Mouse (Mus musculus) lung, embryonic 16.5 days (tissue): ENCODE data around the gene Myom1. TPM values are rescaled to one million over a fixed set of nuclear protein-coding genes. Genes with fewer than 3 reads are reported as not detected.

ENCODE experiments used
- ATAC-seq: fragments of 200-750 bp; cut with Nextera tagmentation; 2 replicates; pipeline ENCODE4 v1.8.0; 2017; ENCODE audit warnings: low read depth, mild to moderate bottlenecking, moderate library complexity
- H3K27ac ChIP-seq: fragments of 300-500 bp; sonication (generic); 2 replicates; pipeline ENCODE4 v1.5.1; 2014; ENCODE audit warnings: mild to moderate bottlenecking, control low read depth, low read length
- H3K27me3 ChIP-seq: fragments of 300-500 bp; sonication (generic); 2 replicates; pipeline ENCODE4 v1.6.1; 2014; ENCODE audit warnings: low read depth, low read length, mixed read lengths; ENCODE audit not compliant: control insufficient read depth, insufficient read depth
- H3K36me3 ChIP-seq: fragments of 300-500 bp; sonication (generic); 2 replicates; pipeline ENCODE4 v1.6.1; 2014; ENCODE audit warnings: low read length; ENCODE audit not compliant: control insufficient read depth, insufficient read depth
- H3K4me1 ChIP-seq: fragments of 300-500 bp; sonication (generic); replicated peaks from 2 replicates; pipeline ENCODE4 v1.6.1; 2014; ENCODE audit warnings: low read length, mixed read lengths; ENCODE audit not compliant: control insufficient read depth, insufficient read depth
- H3K4me2 ChIP-seq: fragments of 300-500 bp; sonication (generic); 2 replicates; pipeline ENCODE4 v1.6.1; 2014; ENCODE audit warnings: low read depth, low read length, control low read depth
- H3K4me3 ChIP-seq: fragments of 300-500 bp; sonication (generic); 2 replicates; pipeline ENCODE4 v1.5.1; 2014; ENCODE audit warnings: mild to moderate bottlenecking, low read length, control low read depth
- H3K9ac ChIP-seq: fragments of 300-500 bp; sonication (generic); 2 replicates; pipeline ENCODE4 v1.6.1; 2014; ENCODE audit warnings: low read length, control low read depth
- H3K9me3 ChIP-seq: fragments of 300-500 bp; sonication (generic); 2 replicates; pipeline ENCODE4 v1.6.1; 2016; ENCODE audit warnings: low read length; ENCODE audit not compliant: control insufficient read depth
- WGBS: fragments of 180-500 bp; shearing (Covaris S2); extraction: QIAGEN DNeasy Blood & Tissue Kit; methylation state at CpG from one replicate; pipeline ENCODE4 v1.1.7; 2014; 5-methylcytosine and 5-hydroxymethylcytosine counted together
- polyA plus RNA-seq: library from polyadenylated mRNA; unstranded; fragments of >200 nt; fragmentation: Nextera tagmentation; extraction: Ambion mirVana; gene quantifications from 2 replicates; pipeline ENCODE4 v1.2.1, GENCODE M21; 2015

Myom1 gene
- polyA plus RNA-seq, 1 experiment from 2014 or later: 11.4 TPM

- H3K4me3 ChIP-seq: no peak overlapping the region
- no peaks in the 10 kb centered on the region for H3K36me3 ChIP-seq
- H3K9ac ChIP-seq: no peak overlapping the region
- no peak overlapping the region for H3K4me2 ChIP-seq
- H3K27me3 ChIP-seq: no peaks in the 10 kb centered on the region
- H3K27ac ChIP-seq: peak overlapping the region; percentile 85
- H3K4me1 ChIP-seq: peaks cover 12% of the 10 kb centered on the region
- no peak for ATAC-seq
- H3K9me3 ChIP-seq: no peaks in the 10 kb centered on the region
- WGBS: 82% methylated on average over 8 of the region's 8 CpGs
Measured at GRCm38 (mm10) chr17:71160244-71160995, 158.0 kb downstream of the Myom1 start.

GRCm38 (mm10) chr17:71164991-71165390 lies 162.6 kb downstream of the Myom1 start:
- Histone ChIP-seq H3K9me3 (no peaks in the 10 kb centered on the region), H3K4me1 (peaks cover 11% of the 10 kb centered on the region), H3K4me3 (no peak overlapping the region), H3K27me3 (no peaks in the 10 kb centered on the region), H3K9ac (no peak overlapping the region), H3K36me3 (no peaks in the 10 kb centered on the region), H3K27ac (no peak overlapping the region), H3K4me2 (no peak overlapping the region)
- 60% methylated on average over 6 of the region's 6 CpGs for WGBS
- ATAC-seq: no peak

GRCm38 (mm10) chr17:71168205-71168815 lies 165.9 kb downstream of the Myom1 start:
- Histone ChIP-seq H3K4me1 (peaks cover 5% of the 10 kb centered on the region; the same call in 1 of the 2 replicates), H3K36me3 (no peaks in the 10 kb centered on the region), H3K4me2 (no peak overlapping the region), H3K9me3 (no peaks in the 10 kb centered on the region), H3K27ac (no peak overlapping the region), H3K9ac (no peak overlapping the region), H3K27me3 (no peaks in the 10 kb centered on the region), H3K4me3 (no peak overlapping the region)
- 0 out of 2 replicates have a peak, but pooled peaks have one; percentile 26 for ATAC-seq
- 43% methylated on average over 5 of the region's 5 CpGs for whole genome bisulfite sequencing

GRCm38 (mm10) chr17:71168846-71169245 lies 166.4 kb downstream of the Myom1 start:
- H3K9ac ChIP-seq: no peak overlapping the region
- H3K27me3 ChIP-seq: no peaks in the 10 kb centered on the region
- no peak for ATAC-seq
- peaks cover 5% of the 10 kb centered on the region; the same call in 1 of the 2 replicates for H3K4me1 ChIP-seq
- no peak overlapping the region for H3K4me3 ChIP-seq
- no peak overlapping the region for H3K4me2 ChIP-seq
- WGBS: 35% methylated on average over 9 of the region's 9 CpGs
- no peak overlapping the region for H3K27ac ChIP-seq
- H3K9me3 ChIP-seq: no peaks in the 10 kb centered on the region
- no peaks in the 10 kb centered on the region for H3K36me3 ChIP-seq

GRCm38 (mm10) chr17:71169639-71170038 lies 167.2 kb downstream of the Myom1 start:
- Histone ChIP-seq H3K27ac (no peak overlapping the region), H3K4me3 (no peak overlapping the region), H3K36me3 (no peaks in the 10 kb centered on the region), H3K4me1 (peaks cover 5% of the 10 kb centered on the region; the same call in 1 of the 2 replicates), H3K27me3 (no peaks in the 10 kb centered on the region), H3K9ac (no peak overlapping the region), H3K4me2 (no peak overlapping the region), H3K9me3 (no peaks in the 10 kb centered on the region)
- ATAC-seq: 0 out of 2 replicates have a peak, but pooled peaks have one; percentile 36
- 13% methylated on average over 1 of the region's 1 CpGs for WGBS

- no peaks in the 10 kb centered on the region for H3K36me3 ChIP-seq
- no peak for ATAC-seq
- WGBS: 82% methylated on average over 4 of the region's 4 CpGs
Measured at GRCm38 (mm10) chr17:71171161-71171560, 168.7 kb downstream of the Myom1 start.

More at GRCm38 (mm10) chr17:71171161-71171560, 168.7 kb downstream of the Myom1 start:
- Histone ChIP-seq H3K4me1 (peaks cover 5% of the 10 kb centered on the region; the same call in 1 of the 2 replicates), H3K27me3 (no peaks in the 10 kb centered on the region), H3K9ac (no peak overlapping the region), H3K4me2 (no peak overlapping the region), H3K4me3 (no peak overlapping the region), H3K27ac (no peak overlapping the region), H3K9me3 (no peaks in the 10 kb centered on the region)

Other genes with a start within 250 kb of the Myom1 start
- gene Tgif1, start 149.1 kb upstream of the Myom1 start, polyA plus RNA-seq: 63.1 and 69.4 TPM in 2 replicates
- 738 and 739 TPM in 2 replicates for gene Myl12a, start 245 bp downstream of the Myom1 start, polyA plus RNA-seq
- gene Lpin2, start 179.9 kb downstream of the Myom1 start, polyA plus RNA-seq: 30.8 and 31.6 TPM in 2 replicates